Mouse (Mus musculus) brain, embryonic 14.5 days (tissue): ENCODE measurements around the gene Mbnl2.

Experiments used
- CTCF ChIP-seq: fragments of 200-500 bp; IDR thresholded peaks from 2 replicates; pipeline ENCODE4 v1.5.1; 2012; ENCODE audit warnings: inconsistent platforms, mild to moderate bottlenecking, moderate library complexity, borderline replicate concordance; ENCODE audit not compliant: insufficient read depth, insufficient read length; ENCODE audit errors: extremely low read depth
- POLR2A ChIP-seq: fragments of 200-500 bp; IDR thresholded peaks from 2 replicates; pipeline ENCODE4 v1.6.1; 2012; ENCODE audit warnings: mild to moderate bottlenecking, inconsistent platforms, borderline replicate concordance; ENCODE audit not compliant: poor library complexity, insufficient read depth, insufficient read length, severe bottlenecking; ENCODE audit errors: extremely low read depth

GRCm38 (mm10) chr14:120336841-120337240, 61.4 kb downstream of the Mbnl2 start:
- TF ChIP-seq CTCF (no peak), POLR2A (no peak)
